Mouse (Mus musculus) liver, embryonic 11.5 days (tissue): Measurements from ENCODE around the gene Gm26558. TPM values are rescaled to one million over a fixed set of nuclear protein-coding genes. Genes with fewer than 3 reads are reported as not detected.

Experiments used
- ATAC-seq: fragments of 200-750 bp; cut with Nextera tagmentation; replicated peaks from 2 replicates; pipeline ENCODE4 v1.8.0; 2017; ENCODE audit warnings: moderate number of reproducible peaks, mild to moderate bottlenecking, moderate TSS enrichment, moderate library complexity; ENCODE audit not compliant: low FRiP score
- DNase-seq: peaks from one replicate; pipeline ENCODE4 v3.0.0-alpha.2; 2017; ENCODE audit warnings: low spot score
- H3K27ac ChIP-seq: fragments of 300-500 bp; sonication (generic); 2 replicates; pipeline ENCODE4 v1.5.1; 2014; ENCODE audit warnings: mild to moderate bottlenecking, low read depth, low read length, control low read depth
- H3K27me3 ChIP-seq: fragments of 300-500 bp; sonication (generic); replicated peaks from 2 replicates; pipeline ENCODE4 v1.6.1; 2014; ENCODE audit warnings: low read length, mixed read lengths; ENCODE audit not compliant: control insufficient read depth, insufficient read depth
- H3K36me3 ChIP-seq: fragments of 300-500 bp; sonication (generic); 2 replicates; pipeline ENCODE4 v1.6.1; 2014; ENCODE audit warnings: mild to moderate bottlenecking, low read length, moderate library complexity, mixed read lengths; ENCODE audit not compliant: control insufficient read depth, insufficient read depth
- H3K4me1 ChIP-seq: fragments of 300-500 bp; sonication (generic); replicated peaks from 2 replicates; pipeline ENCODE4 v1.6.1; 2014; ENCODE audit warnings: low read length, mixed read lengths; ENCODE audit not compliant: control insufficient read depth, insufficient read depth
- H3K4me2 ChIP-seq: fragments of 300-500 bp; sonication (generic); 2 replicates; pipeline ENCODE4 v1.6.1; 2014; ENCODE audit warnings: mild to moderate bottlenecking, control low read depth, moderate library complexity
- H3K4me3 ChIP-seq: fragments of 300-500 bp; sonication (generic); 2 replicates; pipeline ENCODE4 v1.5.1; 2014; ENCODE audit warnings: low read depth, low read length, control low read depth
- H3K9ac ChIP-seq: fragments of 300-500 bp; sonication (generic); 2 replicates; pipeline ENCODE4 v1.6.1; 2014; ENCODE audit warnings: low read depth, low read length, control low read depth
- H3K9me3 ChIP-seq: fragments of 300-500 bp; sonication (generic); 2 replicates; pipeline ENCODE4 v1.6.1; 2016; ENCODE audit warnings: low read length, inconsistent platforms, mixed read lengths; ENCODE audit not compliant: control insufficient read depth
- WGBS: fragments of 180-500 bp; shearing (Covaris S2); extraction: QIAGEN DNeasy Blood & Tissue Kit; methylation state at CpG from one replicate; pipeline ENCODE4 v1.1.7; 2014; 5-methylcytosine and 5-hydroxymethylcytosine counted together
- polyA plus RNA-seq: library from polyadenylated mRNA; unstranded; fragments of >200 nt; fragmentation: Nextera tagmentation; extraction: Ambion mirVana; gene quantifications from 2 replicates; pipeline ENCODE4 v1.2.1, GENCODE M21; 2014

The Gm26558 gene
- polyA plus RNA-seq, 1 experiment from 2014 or later = 3.5 TPM

GRCm38 (mm10) chr2:70620225-70620624, 41.7 kb downstream of the Gm26558 start:
- Histone ChIP-seq H3K4me1 (no peaks in the 10 kb centered on the region), H3K9me3 (no peaks in the 10 kb centered on the region), H3K36me3 (no peaks in the 10 kb centered on the region), H3K9ac (no peak overlapping the region), H3K4me3 (no peak overlapping the region), H3K27ac (no peak overlapping the region), H3K27me3 (no peaks in the 10 kb centered on the region), H3K4me2 (no peak overlapping the region)
- no peak for ATAC-seq
- WGBS = 25% methylated on average over 6 of the region's 6 CpGs
- no peak for DNase-seq

- no peaks in the 10 kb centered on the region for H3K9me3 ChIP-seq
- ATAC-seq = no peak
- H3K27ac ChIP-seq = no peak overlapping the region
- H3K36me3 ChIP-seq = no peaks in the 10 kb centered on the region
- WGBS = 87% methylated on average over 6 of the region's 6 CpGs
- H3K27me3 ChIP-seq = no peaks in the 10 kb centered on the region
- H3K4me2 ChIP-seq = no peak overlapping the region
- H3K9ac ChIP-seq = no peak overlapping the region
- no peak for DNase-seq
- H3K4me1 ChIP-seq = no peaks in the 10 kb centered on the region
- no peak overlapping the region for H3K4me3 ChIP-seq
Measured at GRCm38 (mm10) chr2:70619232-70619835, 42.6 kb downstream of the Gm26558 start.

GRCm38 (mm10) chr2:70616617-70617016, 45.3 kb downstream of the Gm26558 start:
- no peaks in the 10 kb centered on the region for H3K4me1 ChIP-seq
- H3K4me2 ChIP-seq = no peak overlapping the region
- H3K9ac ChIP-seq = no peak overlapping the region
- no peak for DNase-seq
- no peaks in the 10 kb centered on the region for H3K36me3 ChIP-seq
- no peak for ATAC-seq
- 72% methylated on average over 3 of the region's 3 CpGs for WGBS
- H3K27ac ChIP-seq = no peak overlapping the region
- no peaks in the 10 kb centered on the region for H3K9me3 ChIP-seq
- no peak overlapping the region for H3K4me3 ChIP-seq
- no peaks in the 10 kb centered on the region; the same call in 1 of the 2 replicates for H3K27me3 ChIP-seq

- DNase-seq (no peak), ATAC-seq (no peak)
- H3K36me3 ChIP-seq = no peaks in the 10 kb centered on the region
- WGBS = 71% methylated on average over 2 of the region's 2 CpGs
- no peak overlapping the region for H3K27ac ChIP-seq
- H3K27me3 ChIP-seq = no peaks in the 10 kb centered on the region; the same call in 1 of the 2 replicates
- no peak overlapping the region for H3K4me3 ChIP-seq
- no peak overlapping the region for H3K9ac ChIP-seq
- H3K4me2 ChIP-seq = no peak overlapping the region
- no peaks in the 10 kb centered on the region for H3K4me1 ChIP-seq
- no peaks in the 10 kb centered on the region for H3K9me3 ChIP-seq
Measured at GRCm38 (mm10) chr2:70616076-70616475, 45.8 kb downstream of the Gm26558 start.

- H3K4me3 ChIP-seq = no peak overlapping the region
- ATAC-seq = no peak
- no peaks in the 10 kb centered on the region for H3K36me3 ChIP-seq
- no peak overlapping the region for H3K9ac ChIP-seq
- no peak for DNase-seq
- no peaks in the 10 kb centered on the region for H3K9me3 ChIP-seq
- H3K27me3 ChIP-seq = no peaks in the 10 kb centered on the region; the same call in 1 of the 2 replicates
- H3K4me2 ChIP-seq = no peak overlapping the region
- no peak overlapping the region for H3K27ac ChIP-seq
- 84% methylated on average over 7 of the region's 7 CpGs for WGBS
- no peaks in the 10 kb centered on the region for H3K4me1 ChIP-seq
Measured at GRCm38 (mm10) chr2:70614745-70615351, 47.1 kb downstream of the Gm26558 start.

Other genes with a start within 250 kb of the Gm26558 start
- 1.1 TPM in 2 replicates for gene Sp5, start 187.2 kb downstream of the Gm26558 start, polyA plus RNA-seq
- not detected in 2 replicates for gene Erich2, start 153.3 kb downstream of the Gm26558 start, polyA plus RNA-seq
- 0.19 and 0.43 TPM in 2 replicates for gene Gad1, start 109.0 kb downstream of the Gm26558 start, polyA plus RNA-seq
- gene Gorasp2, start 532 bp downstream of the Gm26558 start, polyA plus RNA-seq = 135 TPM in 2 replicates
- gene Tlk1, start 163.6 kb upstream of the Gm26558 start, polyA plus RNA-seq = 52.2 and 54.7 TPM in 2 replicates